Mouse (Mus musculus): ENCODE measurements around the gene Dennd1a. TPM values are rescaled to one million over a fixed set of nuclear protein-coding genes. Genes with fewer than 3 reads are reported as not detected.

Dennd1a gene
- polyA plus RNA-seq, 1 experiment, result 11.9 TPM

GRCm38 (mm10) chr2:37771618-37772285 lies 515.4 kb downstream of the Dennd1a start:
- Histone ChIP-seq H3K27me3 (ENCODE audit: control insufficient read depth, insufficient read depth, low read length, poor library complexity, severe bottlenecking) (no peaks in the 10 kb centered on the region), H3K4me3 (ENCODE audit: low read depth, low read length) (peak overlapping the region; percentile 74), H3K9ac (ENCODE audit: low read depth, poor library complexity, severe bottlenecking) (peak overlapping the region; percentile 19), H3K9me3 (replicated peaks; ENCODE audit: control insufficient read depth, insufficient read depth, low read length, poor library complexity, severe bottlenecking) (no peaks in the 10 kb centered on the region), H3K27ac (ENCODE audit: insufficient read depth, low read length) (no peak overlapping the region), H3K36me3 (ENCODE audit: control insufficient read depth, insufficient read depth, low read length, poor library complexity, severe bottlenecking) (no peaks in the 10 kb centered on the region), H3K4me1 (ENCODE audit: control insufficient read depth, insufficient read depth, low read length) (peaks cover 7% of the 10 kb centered on the region)
- peak; percentile 44 for TF ChIP-seq CTCF (IDR thresholded peaks at IDR 0.05; ENCODE audit: low read depth, low read length)
- no peak for TF ChIP-seq EP300 (IDR thresholded peaks at IDR 0.05; ENCODE audit: insufficient read depth, low read depth, low read length)

- H3K4me1 ChIP-seq (ENCODE audit: control insufficient read depth, insufficient read depth, low read length), result peaks cover 13% of the 10 kb centered on the region
Measured at GRCm38 (mm10) chr2:37769793-37770192, 517.4 kb downstream of the Dennd1a start.

GRCm38 (mm10) chr2:37768903-37769302 lies 518.3 kb downstream of the Dennd1a start:
- Histone ChIP-seq H3K4me1 (ENCODE audit: control insufficient read depth, insufficient read depth, low read length) (peaks cover 13% of the 10 kb centered on the region), H3K9me3 (replicated peaks; ENCODE audit: control insufficient read depth, insufficient read depth, low read length, poor library complexity, severe bottlenecking) (no peaks in the 10 kb centered on the region), H3K27ac (ENCODE audit: insufficient read depth, low read length) (no peak overlapping the region), H3K4me3 (ENCODE audit: low read depth, low read length) (no peak overlapping the region), H3K36me3 (ENCODE audit: control insufficient read depth, insufficient read depth, low read length, poor library complexity, severe bottlenecking) (no peaks in the 10 kb centered on the region), H3K27me3 (ENCODE audit: control insufficient read depth, insufficient read depth, low read length, poor library complexity, severe bottlenecking) (no peaks in the 10 kb centered on the region), H3K9ac (ENCODE audit: low read depth, poor library complexity, severe bottlenecking) (no peak overlapping the region)
- TF ChIP-seq CTCF (IDR thresholded peaks at IDR 0.05; ENCODE audit: low read depth, low read length), result no peak
- no peak for TF ChIP-seq EP300 (IDR thresholded peaks at IDR 0.05; ENCODE audit: insufficient read depth, low read depth, low read length)
- TF ChIP-seq POLR2A (IDR thresholded peaks at IDR 0.05; ENCODE audit: insufficient read depth, low read length), result no peak

More at GRCm38 (mm10) chr2:37769793-37770192, 517.4 kb downstream of the Dennd1a start:
- Histone ChIP-seq H3K9ac (ENCODE audit: low read depth, poor library complexity, severe bottlenecking) (no peak overlapping the region), H3K27me3 (ENCODE audit: control insufficient read depth, insufficient read depth, low read length, poor library complexity, severe bottlenecking) (no peaks in the 10 kb centered on the region), H3K9me3 (replicated peaks; ENCODE audit: control insufficient read depth, insufficient read depth, low read length, poor library complexity, severe bottlenecking) (no peaks in the 10 kb centered on the region), H3K36me3 (ENCODE audit: control insufficient read depth, insufficient read depth, low read length, poor library complexity, severe bottlenecking) (no peaks in the 10 kb centered on the region), H3K27ac (ENCODE audit: insufficient read depth, low read length) (no peak overlapping the region), H3K4me3 (ENCODE audit: low read depth, low read length) (no peak overlapping the region)
- TF ChIP-seq CTCF (IDR thresholded peaks at IDR 0.05; ENCODE audit: low read depth, low read length) (no peak), POLR2A (IDR thresholded peaks at IDR 0.05; ENCODE audit: insufficient read depth, low read length) (no peak), EP300 (IDR thresholded peaks at IDR 0.05; ENCODE audit: insufficient read depth, low read depth, low read length) (no peak)

- Histone ChIP-seq H3K9ac (ENCODE audit: low read depth, poor library complexity, severe bottlenecking) (no peak overlapping the region), H3K9me3 (replicated peaks; ENCODE audit: control insufficient read depth, insufficient read depth, low read length, poor library complexity, severe bottlenecking) (no peaks in the 10 kb centered on the region), H3K36me3 (ENCODE audit: control insufficient read depth, insufficient read depth, low read length, poor library complexity, severe bottlenecking) (no peaks in the 10 kb centered on the region), H3K27me3 (ENCODE audit: control insufficient read depth, insufficient read depth, low read length, poor library complexity, severe bottlenecking) (no peaks in the 10 kb centered on the region), H3K27ac (ENCODE audit: insufficient read depth, low read length) (peak overlapping the region; percentile 42), H3K4me1 (ENCODE audit: control insufficient read depth, insufficient read depth, low read length) (peaks cover 13% of the 10 kb centered on the region), H3K4me3 (ENCODE audit: low read depth, low read length) (no peak overlapping the region)
- TF ChIP-seq EP300 (IDR thresholded peaks at IDR 0.05; ENCODE audit: insufficient read depth, low read depth, low read length) (no peak), CTCF (IDR thresholded peaks at IDR 0.05; ENCODE audit: low read depth, low read length) (no peak), POLR2A (IDR thresholded peaks at IDR 0.05; ENCODE audit: insufficient read depth, low read length) (no peak)
Measured at GRCm38 (mm10) chr2:37767739-37768138, 519.5 kb downstream of the Dennd1a start.

- Histone ChIP-seq H3K4me1 (ENCODE audit: control insufficient read depth, insufficient read depth, low read length) (peaks cover 13% of the 10 kb centered on the region), H3K27ac (ENCODE audit: insufficient read depth, low read length) (peak overlapping the region; percentile 70), H3K4me3 (ENCODE audit: low read depth, low read length) (no peak overlapping the region), H3K27me3 (ENCODE audit: control insufficient read depth, insufficient read depth, low read length, poor library complexity, severe bottlenecking) (no peaks in the 10 kb centered on the region), H3K9me3 (replicated peaks; ENCODE audit: control insufficient read depth, insufficient read depth, low read length, poor library complexity, severe bottlenecking) (no peaks in the 10 kb centered on the region), H3K9ac (ENCODE audit: low read depth, poor library complexity, severe bottlenecking) (no peak overlapping the region), H3K36me3 (ENCODE audit: control insufficient read depth, insufficient read depth, low read length, poor library complexity, severe bottlenecking) (no peaks in the 10 kb centered on the region)
- TF ChIP-seq CTCF (IDR thresholded peaks at IDR 0.05; ENCODE audit: low read depth, low read length) (no peak), EP300 (IDR thresholded peaks at IDR 0.05; ENCODE audit: insufficient read depth, low read depth, low read length) (peak; percentile 86), POLR2A (IDR thresholded peaks at IDR 0.05; ENCODE audit: insufficient read depth, low read length) (no peak)
Measured at GRCm38 (mm10) chr2:37767080-37767547, 520.1 kb downstream of the Dennd1a start.

GRCm38 (mm10) chr2:37766027-37766761 lies 521.0 kb downstream of the Dennd1a start:
- H3K27ac ChIP-seq (ENCODE audit: insufficient read depth, low read length), result peak overlapping the region; percentile 24; the same call in 1 of the 2 replicates
- H3K4me3 ChIP-seq (ENCODE audit: low read depth, low read length), result no peak overlapping the region
- no peak overlapping the region for H3K9ac ChIP-seq (ENCODE audit: low read depth, poor library complexity, severe bottlenecking)
- H3K9me3 ChIP-seq (replicated peaks; ENCODE audit: control insufficient read depth, insufficient read depth, low read length, poor library complexity, severe bottlenecking), result no peaks in the 10 kb centered on the region
- no peaks in the 10 kb centered on the region for H3K27me3 ChIP-seq (ENCODE audit: control insufficient read depth, insufficient read depth, low read length, poor library complexity, severe bottlenecking)
- TF ChIP-seq EP300 (IDR thresholded peaks at IDR 0.05; ENCODE audit: insufficient read depth, low read depth, low read length) (no peak), CTCF (IDR thresholded peaks at IDR 0.05; ENCODE audit: low read depth, low read length) (no peak), POLR2A (IDR thresholded peaks at IDR 0.05; ENCODE audit: insufficient read depth, low read length) (no peak)
- H3K36me3 ChIP-seq (ENCODE audit: control insufficient read depth, insufficient read depth, low read length, poor library complexity, severe bottlenecking), result no peaks in the 10 kb centered on the region
- peaks cover 13% of the 10 kb centered on the region for H3K4me1 ChIP-seq (ENCODE audit: control insufficient read depth, insufficient read depth, low read length)

Data from ES-Bruce4 (cell line).